Comparison of ENCODE assay signal across 16 mouse cellular contexts in the genomic region with DNA sequence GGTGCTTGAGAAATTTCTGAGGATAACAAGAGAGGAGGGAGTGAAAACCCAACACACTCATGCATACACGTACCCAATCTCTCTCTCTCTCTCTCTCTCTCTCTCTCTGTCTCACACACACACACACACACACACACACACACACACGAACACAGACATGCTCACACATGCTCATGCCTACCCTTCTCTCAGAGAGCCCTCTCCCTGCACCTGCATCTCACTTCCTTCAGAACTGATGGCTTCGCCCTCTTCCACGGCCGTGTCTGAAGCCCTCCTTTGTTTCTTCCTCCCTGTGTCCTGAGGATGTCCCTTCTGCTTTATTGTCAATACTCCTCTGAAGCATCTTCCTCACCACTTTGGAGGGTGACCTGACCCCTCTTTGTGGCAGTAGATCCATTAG. TPM values are rescaled to one million over a fixed set of nuclear protein-coding genes. Genes with fewer than 3 reads are reported as not detected.
DNase-seq lines count a peak whose midpoint lies in the region; ATAC-seq lines count a peak whose summit lies in the region.
"Had no signal": no experiment of that assay in that cellular context is flagged by ENCODE, and none has a peak within 500 bp of the region (broad histone marks: within the 10 kb centered on the region; RNA-seq: fewer than 3 reads in every experiment).

No protein-coding gene starts in this region.

- no peak for DNase-seq in heart, embryonic 10.5 days (ENCODE audit: low spot score)
- DNase-seq in heart, adult 18-20 months, result no peak
- no peak for DNase-seq in right cerebral cortex, postnatal 14 days
- no peak for DNase-seq in urinary bladder, postnatal 14 days (ENCODE audit: low spot score)
- DNase-seq in lung, adult 18-20 months, result no peak
- DNase-seq: cerebellum, adult 11 months; gastrocnemius, postnatal 10 days had no signal

- peaks cover 29% of the 10 kb centered on the region for H3K27me3 ChIP-seq in heart, embryonic 10.5 days (ENCODE audit: insufficient read depth, poor library complexity, severe bottlenecking)
- H3K27me3 ChIP-seq in forebrain, embryonic 16.5 days (replicated peaks; ENCODE audit: control insufficient read depth, insufficient read depth, low read length), result no peaks in the 10 kb centered on the region
- H3K27me3 ChIP-seq in limb, embryonic 12.5 days, result 0 out of 2 replicates have a peak, but pooled peaks cover 2% of the 10 kb centered on the region
- no peaks in the 10 kb centered on the region for H3K27me3 ChIP-seq in neural tube, embryonic 14.5 days (ENCODE audit: control insufficient read depth, insufficient read depth, low read length)
- H3K27me3 ChIP-seq: lung, embryonic 15.5 days had no signal

- H3K4me1 ChIP-seq in heart, embryonic 10.5 days, result peaks cover 18% of the 10 kb centered on the region
- H3K4me1 ChIP-seq in forebrain, embryonic 16.5 days (replicated peaks; ENCODE audit: control insufficient read depth, insufficient read depth, low read length), result peaks cover 29% of the 10 kb centered on the region
- peaks cover 29% of the 10 kb centered on the region for H3K4me1 ChIP-seq in limb, embryonic 12.5 days (replicated peaks)
- peaks cover 18% of the 10 kb centered on the region for H3K4me1 ChIP-seq in neural tube, embryonic 14.5 days (ENCODE audit: control insufficient read depth, insufficient read depth, low read length)

- H3K36me3 ChIP-seq in heart, embryonic 10.5 days, result no peaks in the 10 kb centered on the region
- H3K36me3 ChIP-seq in forebrain, embryonic 16.5 days (ENCODE audit: control insufficient read depth, insufficient read depth), result no peaks in the 10 kb centered on the region
- H3K36me3 ChIP-seq in limb, embryonic 12.5 days, result no peaks in the 10 kb centered on the region
- no peaks in the 10 kb centered on the region for H3K36me3 ChIP-seq in neural tube, embryonic 14.5 days (ENCODE audit: control insufficient read depth, insufficient read depth, low read length)
- H3K36me3 ChIP-seq: heart, embryonic 13.5 days; lung, embryonic 15.5 days had no signal

- WGBS in heart, embryonic 10.5 days, result 57% methylated on average over 5 of the region's 5 CpGs
- 37% methylated on average over 5 of the region's 5 CpGs for WGBS in forebrain, embryonic 16.5 days
- WGBS in limb, embryonic 12.5 days, result 63% methylated on average over 5 of the region's 5 CpGs
- 22% methylated on average over 5 of the region's 5 CpGs for WGBS in neural tube, embryonic 14.5 days

- no peaks in the 10 kb centered on the region for H3K9me3 ChIP-seq in heart, embryonic 10.5 days
- no peaks in the 10 kb centered on the region for H3K9me3 ChIP-seq in forebrain, embryonic 16.5 days (ENCODE audit: control insufficient read depth, low read length)
- no peaks in the 10 kb centered on the region for H3K9me3 ChIP-seq in limb, embryonic 12.5 days
- H3K9me3 ChIP-seq in neural tube, embryonic 14.5 days (ENCODE audit: control insufficient read depth, low read length), result no peaks in the 10 kb centered on the region
- H3K9me3 ChIP-seq: heart, embryonic 13.5 days; lung, embryonic 15.5 days had no signal

- H3K4me3 ChIP-seq in heart, embryonic 10.5 days, result no peak overlapping the region
- no peak overlapping the region for H3K4me3 ChIP-seq in forebrain, embryonic 16.5 days (replicated peaks; ENCODE audit: low read length)
- no peak overlapping the region for H3K4me3 ChIP-seq in limb, embryonic 12.5 days (replicated peaks)
- H3K4me3 ChIP-seq in neural tube, embryonic 14.5 days (ENCODE audit: low read depth, low read length), result no peak overlapping the region
- H3K4me3 ChIP-seq: heart, embryonic 13.5 days; lung, embryonic 15.5 days had no signal

- H3K27ac ChIP-seq in heart, embryonic 10.5 days, result peak overlapping the region; percentile 48; the same call in 1 of the 2 replicates
- H3K27ac ChIP-seq in forebrain, embryonic 16.5 days (ENCODE audit: low read length), result peak overlapping the region; percentile 63
- peak overlapping the region; percentile 69; the same call in 1 of the 2 replicates for H3K27ac ChIP-seq in limb, embryonic 12.5 days
- H3K27ac ChIP-seq in neural tube, embryonic 14.5 days (ENCODE audit: low read depth, low read length), result peak overlapping the region; percentile 40
- H3K27ac ChIP-seq: heart, embryonic 13.5 days; kidney, postnatal 0 days; lung, embryonic 15.5 days had no signal

- peak overlapping the region; percentile 38; the same call in 1 of the 2 replicates for H3K9ac ChIP-seq in forebrain, embryonic 16.5 days (replicated peaks; ENCODE audit: low read depth, low read length)
- H3K9ac ChIP-seq in limb, embryonic 12.5 days (replicated peaks), result no peak overlapping the region
- H3K9ac ChIP-seq in neural tube, embryonic 14.5 days (replicated peaks; ENCODE audit: low read depth, low read length), result no peak overlapping the region
- H3K9ac ChIP-seq: heart, embryonic 13.5 days; lung, embryonic 15.5 days had no signal

- peak overlapping the region; percentile 18; the same call in 1 of the 2 replicates for H3K4me2 ChIP-seq in forebrain, embryonic 16.5 days (ENCODE audit: low read length)
- H3K4me2 ChIP-seq in limb, embryonic 12.5 days, result no peak overlapping the region
- no peak overlapping the region for H3K4me2 ChIP-seq in neural tube, embryonic 14.5 days (ENCODE audit: low read depth, low read length)
- H3K4me2 ChIP-seq: heart, embryonic 13.5 days; lung, embryonic 15.5 days had no signal

- peak; percentile 47; the same call in 1 of the 2 replicates for ATAC-seq in forebrain, embryonic 16.5 days
- ATAC-seq in limb, embryonic 12.5 days (ENCODE audit: insufficient number of reproducible peaks, insufficient read depth, low FRiP score, low TSS enrichment, low read depth), result no peak
- ATAC-seq in neural tube, embryonic 14.5 days (ENCODE audit: low read depth), result peak; percentile 19; the same call in 1 of the 2 replicates

RNA-seq across cellular contexts. Expression of gene Gm11733, which starts 56.4 kb away (rescaled TPM):
- polyA plus RNA-seq in heart, embryonic 10.5 days (2016; fragmentation: Nextera tagmentation; extraction: Ambion mirVana), result not detected in 2 replicates
- total RNA-seq in heart, adult 18-20 months (2021), result not detected
- 0.14 TPM in 1 of 2 replicates, not detected in the other for polyA plus RNA-seq in forebrain, embryonic 16.5 days (2015; fragmentation: Nextera tagmentation; extraction: Ambion mirVana)
- not detected in 2 replicates for polyA plus RNA-seq in limb, embryonic 12.5 days (2016; fragmentation: Nextera tagmentation; extraction: Ambion mirVana)
- not detected in 2 replicates for polyA plus RNA-seq in neural tube, embryonic 14.5 days (2014; fragmentation: Nextera tagmentation; extraction: Ambion mirVana)
- total RNA-seq: adrenal gland, postnatal 25 days; common myeloid progenitor, adult 5-6 weeks; gastrocnemius, postnatal 10 days had no signal
- polyA plus RNA-seq: heart, embryonic 13.5 days; kidney, postnatal 0 days; stomach, embryonic 14.5 days had no signal
